Mouse (Mus musculus) forebrain, embryonic 11.5 days (tissue): Measurements from ENCODE around the gene Swsap1. TPM values are rescaled to one million over a fixed set of nuclear protein-coding genes. Genes with fewer than 3 reads are reported as not detected.

ENCODE experiments used
- ATAC-seq: fragments of 200-750 bp; cut with Nextera tagmentation; replicated peaks from 2 replicates; pipeline ENCODE4 v1.8.0; 2017; ENCODE audit warnings: moderate TSS enrichment; ENCODE audit not compliant: low FRiP score
- DNase-seq: peaks from one replicate; pipeline ENCODE4 v3.0.0-alpha.2; 2017; ENCODE audit warnings: low spot score
- H3K27ac ChIP-seq: fragments of 300-500 bp; sonication (generic); 2 replicates; pipeline ENCODE4 v1.5.1; 2014; ENCODE audit warnings: low read depth, low read length
- H3K27me3 ChIP-seq: fragments of 300-500 bp; sonication (generic); 2 replicates; pipeline ENCODE4 v1.6.1; 2014; ENCODE audit warnings: mild to moderate bottlenecking, low read length, mixed read lengths; ENCODE audit not compliant: control insufficient read depth, insufficient read depth
- H3K36me3 ChIP-seq: fragments of 300-500 bp; sonication (generic); 2 replicates; pipeline ENCODE4 v1.6.1; 2014; ENCODE audit warnings: mild to moderate bottlenecking, low read length, moderate library complexity, mixed read lengths; ENCODE audit not compliant: control insufficient read depth, insufficient read depth
- H3K4me1 ChIP-seq: fragments of 300-500 bp; sonication (generic); replicated peaks from 2 replicates; pipeline ENCODE4 v1.6.1; 2014; ENCODE audit warnings: low read length, mixed read lengths; ENCODE audit not compliant: control insufficient read depth, insufficient read depth
- H3K4me2 ChIP-seq: fragments of 300-500 bp; sonication (generic); 2 replicates; pipeline ENCODE4 v1.6.1; 2014; ENCODE audit warnings: low read depth, mild to moderate bottlenecking, low read length, moderate library complexity, mixed read lengths; ENCODE audit not compliant: severe bottlenecking
- H3K4me3 ChIP-seq: fragments of 300-500 bp; sonication (generic); 2 replicates; pipeline ENCODE4 v1.5.1; 2014; ENCODE audit warnings: low read depth, low read length
- H3K9ac ChIP-seq: fragments of 300-500 bp; sonication (generic); 2 replicates; pipeline ENCODE4 v1.6.1; 2014; ENCODE audit warnings: low read length
- H3K9me3 ChIP-seq: fragments of 300-500 bp; sonication (generic); 2 replicates; pipeline ENCODE4 v1.6.1; 2016; ENCODE audit warnings: low read length, mixed read lengths; ENCODE audit not compliant: control insufficient read depth
- WGBS: fragments of 180-500 bp; shearing (Covaris S2); extraction: QIAGEN DNeasy Blood & Tissue Kit; methylation state at CpG from one replicate; pipeline ENCODE4 v1.1.7; 2014; 5-methylcytosine and 5-hydroxymethylcytosine counted together
- polyA plus RNA-seq: library from polyadenylated mRNA; unstranded; fragments of >200 nt; fragmentation: Nextera tagmentation; extraction: Ambion mirVana; gene quantifications from 2 replicates; pipeline ENCODE4 v1.2.1, GENCODE M21; 2014

Gene Swsap1
- polyA plus RNA-seq, 1 experiment from 2014 or later: 18.5 TPM

GRCm38 (mm10) chr9:22001633-22002032, 46.1 kb downstream of the Swsap1 start:
- 85% methylated on average over 4 of the region's 4 CpGs for WGBS
- no peak overlapping the region for H3K4me2 ChIP-seq
- H3K36me3 ChIP-seq: no peaks in the 10 kb centered on the region; the same call in 1 of the 2 replicates
- H3K4me1 ChIP-seq: peaks cover 12% of the 10 kb centered on the region
- DNase-seq (no peak), ATAC-seq (no peak)
- H3K27me3 ChIP-seq: no peaks in the 10 kb centered on the region
- no peak overlapping the region for H3K9ac ChIP-seq
- H3K4me3 ChIP-seq: no peak overlapping the region
- H3K9me3 ChIP-seq: no peaks in the 10 kb centered on the region
- H3K27ac ChIP-seq: no peak overlapping the region

GRCm38 (mm10) chr9:22002194-22003162, 46.9 kb downstream of the Swsap1 start, which contains the start of the genes Ccdc151 and Prkcsh:
TSS of gene Ccdc151 (minus strand) at chr9:22002634.
TSS of gene Prkcsh (plus strand) at chr9:22002806.
- Histone ChIP-seq H3K27me3 (no peaks in the 10 kb centered on the region), H3K4me1 (peaks cover 12% of the 10 kb centered on the region), H3K9ac (peak within 1 kb of the TSS; percentile 65), H3K9me3 (no peaks in the 10 kb centered on the region), H3K4me2 (peak within 1 kb of the TSS; percentile 80), H3K36me3 (no peaks in the 10 kb centered on the region; the same call in 1 of the 2 replicates), H3K27ac (0 out of 2 replicates have a peak within 1 kb of the TSS, but pooled peaks have one; percentile 59), H3K4me3 (peak within 1 kb of the TSS; percentile 63)
- WGBS: 5% methylated on average over 57 of the region's 57 CpGs
- peak; percentile 99 for ATAC-seq
- peak; percentile 99 for DNase-seq

- no peaks in the 10 kb centered on the region for H3K9me3 ChIP-seq
- peak overlapping the region; percentile 80 for H3K4me2 ChIP-seq
- 1% methylated on average over 18 of the region's 18 CpGs for WGBS
- no peaks in the 10 kb centered on the region for H3K27me3 ChIP-seq
- no peaks in the 10 kb centered on the region; the same call in 1 of the 2 replicates for H3K36me3 ChIP-seq
- DNase-seq (peak; percentile 70), ATAC-seq (peak; percentile 1; the same call in 1 of the 2 replicates)
- H3K4me1 ChIP-seq: peaks cover 12% of the 10 kb centered on the region
- H3K9ac ChIP-seq: peak overlapping the region; percentile 65
- H3K27ac ChIP-seq: 0 out of 2 replicates have a peak overlapping the region, but pooled peaks have one; percentile 59
- peak overlapping the region; percentile 63 for H3K4me3 ChIP-seq
Observed at GRCm38 (mm10) chr9:22003163-22003554, 47.6 kb downstream of the Swsap1 start.

- H3K4me2 ChIP-seq: no peak overlapping the region
- ATAC-seq: no peak
- H3K27me3 ChIP-seq: no peaks in the 10 kb centered on the region
- no peaks in the 10 kb centered on the region for H3K9me3 ChIP-seq
- H3K9ac ChIP-seq: no peak overlapping the region; the same call in 1 of the 2 replicates
- peaks cover 12% of the 10 kb centered on the region for H3K4me1 ChIP-seq
- H3K27ac ChIP-seq: no peak overlapping the region
- no peak overlapping the region for H3K4me3 ChIP-seq
- peaks cover 6% of the 10 kb centered on the region for H3K36me3 ChIP-seq
- 93% methylated on average over 12 of the region's 12 CpGs for WGBS
- no peak for DNase-seq
Observed at GRCm38 (mm10) chr9:22004546-22004945, 49.0 kb downstream of the Swsap1 start.

Other genes with a start within 250 kb of the Swsap1 start
- gene Ldlr, start 232.3 kb upstream of the Swsap1 start, polyA plus RNA-seq: 23.2 and 23.7 TPM in 2 replicates
- gene Spc24, start 195.5 kb upstream of the Swsap1 start, polyA plus RNA-seq: 138 and 162 TPM in 2 replicates
- 5.1 and 5.9 TPM in 2 replicates for gene Kank2, start 157.0 kb upstream of the Swsap1 start, polyA plus RNA-seq
- 0.60 TPM in 1 of 2 replicates, not detected in the other for gene Angptl8, start 120.2 kb upstream of the Swsap1 start, polyA plus RNA-seq
- gene Dock6, start 103.1 kb upstream of the Swsap1 start, polyA plus RNA-seq: 25.5 and 27.5 TPM in 2 replicates
- gene Rab3d, start 37.6 kb upstream of the Swsap1 start, polyA plus RNA-seq: 7.5 and 8.7 TPM in 2 replicates
- gene Ccdc159, start 28.3 kb upstream of the Swsap1 start, polyA plus RNA-seq: 4.4 and 4.5 TPM in 2 replicates
- gene Tmem205, start 28.2 kb upstream of the Swsap1 start, polyA plus RNA-seq: 30.3 and 31.0 TPM in 2 replicates
- 24.2 and 27.1 TPM in 2 replicates for gene Plppr2, start 18.7 kb upstream of the Swsap1 start, polyA plus RNA-seq
- 6.7 and 7.0 TPM in 2 replicates for gene Epor, start 7.8 kb downstream of the Swsap1 start, polyA plus RNA-seq
- gene Rgl3, start 33.7 kb downstream of the Swsap1 start, polyA plus RNA-seq: 1.1 and 3.4 TPM in 2 replicates
- gene Ccdc151, start 46.9 kb downstream of the Swsap1 start, polyA plus RNA-seq: 4.2 and 6.9 TPM in 2 replicates
- 86.9 and 94.3 TPM in 2 replicates for gene Prkcsh, start 47.1 kb downstream of the Swsap1 start, polyA plus RNA-seq
- 53.5 and 60.0 TPM in 2 replicates for gene Elavl3, start 96.3 kb downstream of the Swsap1 start, polyA plus RNA-seq
- not detected in 2 replicates for gene Gm49318, start 115.5 kb downstream of the Swsap1 start, polyA plus RNA-seq
- gene Zfp653, start 115.6 kb downstream of the Swsap1 start, polyA plus RNA-seq: 10.9 and 11.8 TPM in 2 replicates
- 34.6 and 39.6 TPM in 2 replicates for gene Ecsit, start 129.7 kb downstream of the Swsap1 start, polyA plus RNA-seq
- 1.00 and 1.2 TPM in 2 replicates for gene Cnn1, start 143.5 kb downstream of the Swsap1 start, polyA plus RNA-seq
- 205 and 233 TPM in 2 replicates for gene Elof1, start 161.4 kb downstream of the Swsap1 start, polyA plus RNA-seq
- 17.8 and 20.7 TPM in 2 replicates for gene Acp5, start 180.0 kb downstream of the Swsap1 start, polyA plus RNA-seq
- 59.9 and 62.5 TPM in 2 replicates for gene Pigyl, start 201.1 kb downstream of the Swsap1 start, polyA plus RNA-seq
- 0.17 and 0.90 TPM in 2 replicates for gene Zfp872, start 232.3 kb downstream of the Swsap1 start, polyA plus RNA-seq